Mouse (Mus musculus): ENCODE measurements around the gene Nprl2. TPM values are rescaled to one million over a fixed set of nuclear protein-coding genes. Genes with fewer than 3 reads are reported as not detected.

The Nprl2 gene
- polyA plus RNA-seq, 1 experiment from 2014 or later = 32.0 TPM

GRCm38 (mm10) chr9:107534408-107535202, 7.4 kb upstream of the Nprl2 start:
- CTCF ChIA-PET = no interaction called here
- POLR2A ChIA-PET = no interaction called here
- peak; percentile 10 for ATAC-seq

GRCm38 (mm10) chr9:107538231-107538630, 3.8 kb upstream of the Nprl2 start:
- no peaks in the 10 kb centered on the region for H3K27me3 ChIP-seq

More at GRCm38 (mm10) chr9:107534408-107535202, 7.4 kb upstream of the Nprl2 start:
- no peak for DNase-seq (ENCODE audit: low read depth, low spot score)
- TF ChIP-seq CTCF (IDR thresholded peaks at IDR 0.05) = no peak
- in situ Hi-C loops (cut with MboI; ENCODE audit: low pct_unique_long_range_greater_than_20kb) = loop anchor here (25.0 kb wide), 1 partner anchor 847 kb away; the partner anchor contains the start of gene Tex264
- H3K27me3 ChIP-seq = no peaks in the 10 kb centered on the region

DNA sequence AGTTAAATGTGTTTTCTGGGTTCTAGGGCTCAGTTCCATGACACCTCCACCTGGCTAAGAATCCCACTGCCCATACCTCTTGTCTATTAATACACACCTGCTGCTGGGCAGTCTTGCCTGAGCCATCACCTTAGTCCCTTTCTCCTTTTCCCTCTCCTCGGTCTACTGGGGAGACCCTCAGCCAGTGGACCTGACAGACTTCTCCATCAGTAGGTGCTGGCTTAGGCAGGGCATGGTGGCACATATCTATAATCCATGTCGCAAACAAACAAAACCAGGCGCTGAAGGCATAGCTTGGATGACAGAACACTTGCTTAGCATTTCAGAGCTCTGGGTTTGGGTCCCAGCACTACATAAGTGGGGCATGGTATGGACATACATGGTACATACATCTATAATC, 3.3 kb upstream of the Nprl2 start:
- TF ChIP-seq CTCF (IDR thresholded peaks at IDR 0.05) = no peak
- ATAC-seq = no peak
- in situ Hi-C loops (cut with MboI; ENCODE audit: low pct_unique_long_range_greater_than_20kb) = loop anchor here (25.0 kb wide), 1 partner anchor 851 kb away; the partner anchor contains the start of gene Tex264
- ChIA-PET CTCF (interaction anchor here (1.4 kb wide), 1 partner anchor 10 kb away, joined by 3 read pairs; no protein-coding TSS in a partner anchor), POLR2A (interaction anchor here (0.7 kb wide), 1 partner anchor 217 kb away, joined by 3 read pairs; no protein-coding TSS in a partner anchor)
- no peaks in the 10 kb centered on the region for H3K27me3 ChIP-seq
- DNase-seq (ENCODE audit: low read depth, low spot score) = no peak

More at GRCm38 (mm10) chr9:107538231-107538630, 3.8 kb upstream of the Nprl2 start:
- DNase-seq (ENCODE audit: low read depth, low spot score) = no peak
- in situ Hi-C loops (cut with MboI; ENCODE audit: low pct_unique_long_range_greater_than_20kb) = loop anchor here (25.0 kb wide), 1 partner anchor 851 kb away; the partner anchor contains the start of gene Tex264
- ChIA-PET POLR2A (no interaction called here), CTCF (no interaction called here)
- TF ChIP-seq CTCF (IDR thresholded peaks at IDR 0.05) = no peak
- no peak for ATAC-seq

- POLR2A ChIA-PET = no interaction called here
- no peak for ATAC-seq
- H3K27me3 ChIP-seq = no peaks in the 10 kb centered on the region
- CTCF ChIA-PET = interaction anchor here (1.4 kb wide), 1 partner anchor 9 kb away, joined by 3 read pairs; no protein-coding TSS in a partner anchor
- no peak for TF ChIP-seq CTCF (IDR thresholded peaks at IDR 0.05)
- in situ Hi-C loops (cut with MboI; ENCODE audit: low pct_unique_long_range_greater_than_20kb) = loop anchor here (25.0 kb wide), 1 partner anchor 853 kb away; the partner anchor contains the start of gene Tex264
- no peak for DNase-seq (ENCODE audit: low read depth, low spot score)
These were observed 2.1 kb upstream of the Nprl2 start for GRCm38 (mm10) chr9:107539940-107540339.

DNA sequence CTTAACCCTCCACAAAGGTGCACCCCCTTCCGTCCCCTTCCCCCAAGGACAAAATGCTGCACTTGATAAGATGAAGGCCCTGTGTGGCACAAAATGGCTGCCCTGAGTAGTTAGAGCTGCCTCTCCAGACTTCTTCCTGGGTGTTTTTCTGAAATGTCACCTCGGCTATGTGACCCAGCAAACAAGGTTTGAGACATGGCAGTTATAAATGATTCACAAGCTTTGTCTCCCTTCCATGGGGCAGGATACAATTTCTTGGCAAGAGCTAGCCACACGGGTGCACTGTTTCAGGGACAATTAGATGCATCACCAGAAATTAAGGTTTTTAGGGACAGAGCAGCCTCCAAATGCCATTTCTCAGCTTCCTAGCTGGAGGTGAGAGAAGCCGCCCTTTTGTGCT, 1.6 kb upstream of the Nprl2 start:
- DNase-seq (ENCODE audit: low read depth, low spot score) = no peak
- POLR2A ChIA-PET = interaction anchor here (2.0 kb wide), 1 partner anchor 14 kb away, joined by 10 read pairs; no protein-coding TSS in a partner anchor

GRCm38 (mm10) chr9:107541005-107541404, 1.0 kb upstream of the Nprl2 start:
- POLR2A ChIA-PET = interaction anchor here (2.0 kb wide), 1 partner anchor 13 kb away, joined by 10 read pairs; no protein-coding TSS in a partner anchor
- CTCF ChIA-PET = no interaction called here
- ATAC-seq (no peak), DNase-seq (ENCODE audit: low read depth, low spot score) (no peak)
- no peak for TF ChIP-seq CTCF (IDR thresholded peaks at IDR 0.05)
- no peaks in the 10 kb centered on the region for H3K27me3 ChIP-seq
- in situ Hi-C loops (cut with MboI; ENCODE audit: low pct_unique_long_range_greater_than_20kb) = loop anchor here (25.0 kb wide), 1 partner anchor 854 kb away; the partner anchor contains the start of gene Tex264

More for the DNA sequence above, 1.6 kb upstream of the Nprl2 start:
- no peak for ATAC-seq
- no peak for TF ChIP-seq CTCF (IDR thresholded peaks at IDR 0.05)
- in situ Hi-C loops (cut with MboI; ENCODE audit: low pct_unique_long_range_greater_than_20kb) = loop anchor here (25.0 kb wide), 1 partner anchor 853 kb away; the partner anchor contains the start of gene Tex264
- H3K27me3 ChIP-seq = no peaks in the 10 kb centered on the region
- CTCF ChIA-PET = no interaction called here

- in situ Hi-C loops (cut with MboI; ENCODE audit: low pct_unique_long_range_greater_than_20kb) = loop anchor here (25.0 kb wide), 1 partner anchor 855 kb away; the partner anchor contains the start of gene Tex264
- ATAC-seq = no peak
- POLR2A ChIA-PET = interaction anchor here (1.6 to 2.0 kb wide), 2 partner anchors 12 to 14 kb away, joined by 4 to 10 read pairs; no protein-coding TSS in a partner anchor
These were observed 293 bp downstream of the Nprl2 start for GRCm38 (mm10) chr9:107542352-107542686.

DNA sequence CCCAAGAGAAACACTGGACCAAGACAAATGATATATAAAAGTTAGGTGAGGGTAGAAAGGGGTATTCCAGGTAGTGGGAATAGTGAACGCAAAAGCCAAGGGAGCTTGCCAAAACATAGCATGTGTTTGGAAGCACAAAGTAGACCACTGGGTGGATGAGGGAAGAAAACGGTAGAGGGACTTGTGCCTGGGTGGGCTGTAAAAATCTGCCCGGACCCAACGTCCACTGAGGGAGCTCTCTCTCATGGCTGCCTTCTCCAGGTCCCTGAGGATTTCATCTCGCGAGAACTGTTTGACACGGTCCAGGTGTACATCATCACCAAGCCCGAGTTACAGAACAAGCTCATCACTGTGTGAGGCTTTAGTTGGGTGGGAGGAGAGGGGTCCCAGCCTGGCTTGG, 695 bp downstream of the Nprl2 start:
- DNase-seq (ENCODE audit: low read depth, low spot score) (no peak), ATAC-seq (no peak)
- no peak for TF ChIP-seq CTCF (IDR thresholded peaks at IDR 0.05)
- in situ Hi-C loops (cut with MboI; ENCODE audit: low pct_unique_long_range_greater_than_20kb) = loop anchor here (25.0 kb wide), 1 partner anchor 855 kb away; the partner anchor contains the start of gene Tex264
- ChIA-PET CTCF (no interaction called here), POLR2A (interaction anchor here (0.9 to 1.6 kb wide), 2 partner anchors 11 to 14 kb away, joined by 3 to 4 read pairs; no protein-coding TSS in a partner anchor)
- H3K27me3 ChIP-seq = no peaks in the 10 kb centered on the region

More at GRCm38 (mm10) chr9:107542352-107542686, 293 bp downstream of the Nprl2 start:
- H3K27me3 ChIP-seq = no peaks in the 10 kb centered on the region
- DNase-seq (ENCODE audit: low read depth, low spot score) = no peak
- TF ChIP-seq CTCF (IDR thresholded peaks at IDR 0.05) = no peak
- CTCF ChIA-PET = no interaction called here

DNA sequence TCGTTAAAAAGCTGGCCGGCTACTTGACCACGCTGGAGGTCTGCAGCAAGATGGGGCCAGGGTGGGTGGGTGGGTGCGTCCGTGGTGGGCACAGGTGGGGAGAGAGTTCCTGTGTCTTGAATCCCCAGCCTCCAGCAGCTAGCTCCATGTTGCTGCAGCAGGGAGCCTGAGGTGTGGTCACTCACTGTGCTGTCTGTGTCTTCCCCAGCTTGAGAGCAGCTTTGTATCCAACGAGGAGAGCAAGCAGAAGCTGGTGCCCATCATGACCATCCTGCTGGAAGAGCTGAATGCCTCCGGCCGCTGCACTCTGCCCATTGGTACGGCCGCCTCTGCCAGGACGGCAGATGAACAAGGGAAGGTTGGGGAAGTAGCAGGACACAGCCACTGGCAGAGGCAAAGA, 1.3 kb downstream of the Nprl2 start:
- no peaks in the 10 kb centered on the region for H3K27me3 ChIP-seq
- TF ChIP-seq CTCF (IDR thresholded peaks at IDR 0.05) = no peak
- in situ Hi-C loops (cut with MboI; ENCODE audit: low pct_unique_long_range_greater_than_20kb) = loop anchor here (25.0 kb wide), 1 partner anchor 856 kb away; the partner anchor contains the start of gene Tex264
- DNase-seq (ENCODE audit: low read depth, low spot score) (no peak), ATAC-seq (no peak)
- CTCF ChIA-PET = no interaction called here
- POLR2A ChIA-PET = interaction anchor here (0.9 kb wide), 1 partner anchor 10 kb away, joined by 3 read pairs; no protein-coding TSS in a partner anchor

DNA sequence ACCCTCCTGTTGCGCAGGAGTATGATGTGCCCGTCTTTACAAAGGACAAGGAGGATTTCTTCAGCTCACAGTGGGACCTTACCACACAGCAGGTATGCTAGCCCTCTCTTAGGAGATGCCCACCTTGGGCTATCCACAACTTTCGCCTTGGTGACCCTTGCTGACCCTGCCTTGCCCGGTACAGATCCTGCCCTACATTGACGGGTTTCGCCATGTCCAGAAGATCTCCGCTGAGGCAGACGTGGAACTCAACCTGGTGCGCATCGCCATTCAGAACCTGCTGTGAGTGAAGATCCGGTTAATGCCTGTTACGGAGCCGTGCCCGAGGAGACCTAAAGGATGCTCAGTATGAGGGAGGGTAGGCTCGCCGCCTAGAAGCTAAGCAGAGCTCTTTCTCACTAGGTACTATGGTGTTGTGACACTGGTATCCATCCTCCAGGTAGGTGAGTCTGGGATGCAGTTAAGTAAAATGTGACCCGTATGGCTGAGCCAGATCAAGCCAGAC, 2.2 kb downstream of the Nprl2 start:
- no peak for ATAC-seq

More for the DNA sequence above, 2.2 kb downstream of the Nprl2 start:
- no peak for TF ChIP-seq CTCF (IDR thresholded peaks at IDR 0.05)
- in situ Hi-C loops (cut with MboI; ENCODE audit: low pct_unique_long_range_greater_than_20kb) = loop anchor here (25.0 kb wide), 1 partner anchor 857 kb away; the partner anchor contains the start of gene Tex264
- DNase-seq (ENCODE audit: low read depth, low spot score) = no peak
- no peaks in the 10 kb centered on the region for H3K27me3 ChIP-seq
- POLR2A ChIA-PET = no interaction called here
- CTCF ChIA-PET = no interaction called here
